Mouse (Mus musculus): ENCODE results near the gene Birc3.

GRCm38 (mm10) chr9:7914487-7914886 is 41.5 kb upstream of the Birc3 start:
- no peak for TF ChIP-seq TAL1 (conservative IDR thresholded peaks at IDR 0.05; ENCODE audit: low read depth, low read length)
- no peak for TF ChIP-seq CTCF (IDR thresholded peaks at IDR 0.05; ENCODE audit: low read depth, low read length)
- no peak for TF ChIP-seq GATA2 (IDR thresholded peaks at IDR 0.05; ENCODE audit: borderline replicate concordance, low read depth, low read length)
- no peak for TF ChIP-seq POLR2AphosphoS5 (IDR thresholded peaks at IDR 0.05; ENCODE audit: insufficient replicate concordance, low read depth, low read length)
